Mouse (Mus musculus): ENCODE measurements at regions not wholly inside any gene's neighbourhood (a gene's known extent, or its start where the extent isn't known, plus 50 kb on each side); places are given as distances from the start of the nearest gene placed in this dataset.

GRCm38 (mm10) chr15:62272755-62273154, 1349.9 kb upstream of the A1bg start:
- TF ChIP-seq CTCF (IDR thresholded peaks at IDR 0.05; ENCODE audit: control insufficient read depth, insufficient read depth, insufficient replicate concordance, low read depth, low read length) (no peak), POLR2A (IDR thresholded peaks at IDR 0.05; ENCODE audit: control insufficient read depth, low read depth, low read length) (no peak)

Data from testis, adult 2 months (tissue).